Mouse (Mus musculus): ENCODE data around the gene Ttbk1. TPM values are rescaled to one million over a fixed set of nuclear protein-coding genes. Genes with fewer than 3 reads are reported as not detected.
"Not testable (repeated sequence)": the region's sequence is repeated elsewhere in the genome, so short reads cannot be mapped to it uniquely, and the experiment has no call there.

Ttbk1 gene
- under 1 TPM; 0.05 to 0.16 (median 0.08) TPM for total RNA-seq (2022)

- DNase-seq (ENCODE audit: low spot score in 2 of 2): no peak
These were observed at the start of gene Ttbk1 for GRCm38 (mm10) chr17:46487431-46487830. Gene Ttbk1, minus strand, starts transcription at chr17:46487675.

GRCm38 (mm10) chr17:46525579-46526307 is 38.3 kb upstream of the Ttbk1 start:
- DNase-seq (ENCODE audit: low spot score in 2 of 2): peak; percentile 20 to 46

- DNase-seq (ENCODE audit: low spot score in 2 of 2): no peak
These were observed 37.6 kb upstream of the Ttbk1 start for GRCm38 (mm10) chr17:46525065-46525464.

- no peak for DNase-seq (ENCODE audit: low spot score in 2 of 2)
These were observed 34.6 kb upstream of the Ttbk1 start for GRCm38 (mm10) chr17:46521963-46522668.

- DNase-seq (ENCODE audit: low spot score in 2 of 2): no peak
These were observed 33.7 kb upstream of the Ttbk1 start for GRCm38 (mm10) chr17:46521174-46521573.

GRCm38 (mm10) chr17:46520385-46520979 is 33.0 kb upstream of the Ttbk1 start:
- DNase-seq (ENCODE audit: low spot score in 2 of 2): no peak

GRCm38 (mm10) chr17:46519971-46520370 is 32.5 kb upstream of the Ttbk1 start:
- no peak for DNase-seq (ENCODE audit: low spot score in 2 of 2)

GRCm38 (mm10) chr17:46513329-46513728 is 25.9 kb upstream of the Ttbk1 start:
- no peak for DNase-seq (ENCODE audit: low spot score in 2 of 2)

- no peak for DNase-seq (ENCODE audit: low spot score in 2 of 2)
These were observed 23.7 kb upstream of the Ttbk1 start for GRCm38 (mm10) chr17:46511059-46511710.

GRCm38 (mm10) chr17:46505617-46506016 is 18.1 kb upstream of the Ttbk1 start:
- no peak for DNase-seq (ENCODE audit: low spot score in 2 of 2)

GRCm38 (mm10) chr17:46503847-46504638 is 16.6 kb upstream of the Ttbk1 start:
- no peak for DNase-seq (ENCODE audit: low spot score in 2 of 2)

GRCm38 (mm10) chr17:46502775-46503174 is 15.3 kb upstream of the Ttbk1 start:
- no peak for DNase-seq (ENCODE audit: low spot score in 2 of 2)

- no peak for DNase-seq (ENCODE audit: low spot score in 2 of 2)
These were observed 10.5 kb upstream of the Ttbk1 start for GRCm38 (mm10) chr17:46497956-46498355.

GRCm38 (mm10) chr17:46496623-46497434 is 9.4 kb upstream of the Ttbk1 start, which contains the start of gene Dnph1:
Gene Dnph1, plus strand, starts transcription at chr17:46496711.
- peak; percentile 41 to 63 for DNase-seq (ENCODE audit: low spot score in 2 of 2)

GRCm38 (mm10) chr17:46496081-46496480 is 8.6 kb upstream of the Ttbk1 start:
- DNase-seq (ENCODE audit: low spot score in 2 of 2): not testable (repeated sequence)

GRCm38 (mm10) chr17:46495486-46495885 is 8.0 kb upstream of the Ttbk1 start:
- DNase-seq (ENCODE audit: low spot score in 2 of 2): no peak

- no peak for DNase-seq (ENCODE audit: low spot score in 2 of 2)
These were observed 480 bp downstream of the Ttbk1 start for GRCm38 (mm10) chr17:46486995-46487394.

GRCm38 (mm10) chr17:46484461-46484875 is 3.0 kb downstream of the Ttbk1 start:
- DNase-seq (ENCODE audit: low spot score in 2 of 2): no peak

GRCm38 (mm10) chr17:46484021-46484431 is 3.4 kb downstream of the Ttbk1 start:
- DNase-seq (ENCODE audit: low spot score in 2 of 2): no peak

- no peak for DNase-seq (ENCODE audit: low spot score in 2 of 2)
These were observed 3.9 kb downstream of the Ttbk1 start for GRCm38 (mm10) chr17:46483561-46484001.

Data from gastrocnemius, adult 8-10 months (tissue).